Mouse (Mus musculus): ENCODE results near the gene Mecom. TPM values are rescaled to one million over a fixed set of nuclear protein-coding genes. Genes with fewer than 3 reads are reported as not detected.

The Mecom gene
- polyA plus RNA-seq, 1 experiment: 0.02 TPM

DNA sequence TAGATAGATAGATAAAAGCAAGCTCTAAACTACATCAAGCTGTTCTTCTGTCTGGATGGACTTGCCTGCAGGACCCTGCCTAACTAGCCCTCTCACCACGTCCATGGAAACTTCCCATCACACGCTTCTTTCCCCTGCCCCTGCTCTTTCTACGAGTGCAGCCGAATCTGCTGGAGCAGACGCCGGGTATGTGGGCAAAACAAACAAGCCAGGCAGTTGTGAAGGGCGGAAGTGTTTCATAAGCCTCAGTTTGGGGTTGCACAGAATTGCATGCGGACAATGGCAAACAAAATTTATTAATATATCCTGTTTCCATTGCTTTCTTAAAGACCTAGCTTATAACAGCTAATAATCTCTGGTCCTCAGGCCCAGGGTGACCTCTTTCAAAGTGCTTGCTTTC, 91.9 kb downstream of the Mecom start:
- no peaks in the 10 kb centered on the region for H3K36me3 ChIP-seq (ENCODE audit: control insufficient read depth)
- no peak for TF ChIP-seq TAL1 (IDR thresholded peaks at IDR 0.05; ENCODE audit: low read length)
- TF ChIP-seq GATA1 (IDR thresholded peaks at IDR 0.05; ENCODE audit: low read length): no peak
- no peaks in the 10 kb centered on the region for H3K4me1 ChIP-seq (ENCODE audit: control insufficient read depth)
- no peak overlapping the region for H3K4me3 ChIP-seq (replicated peaks)
- H3K27me3 ChIP-seq (ENCODE audit: control insufficient read depth): no peaks in the 10 kb centered on the region
- H3K9me3 ChIP-seq (ENCODE audit: control insufficient read depth, low read length): no peaks in the 10 kb centered on the region

DNA sequence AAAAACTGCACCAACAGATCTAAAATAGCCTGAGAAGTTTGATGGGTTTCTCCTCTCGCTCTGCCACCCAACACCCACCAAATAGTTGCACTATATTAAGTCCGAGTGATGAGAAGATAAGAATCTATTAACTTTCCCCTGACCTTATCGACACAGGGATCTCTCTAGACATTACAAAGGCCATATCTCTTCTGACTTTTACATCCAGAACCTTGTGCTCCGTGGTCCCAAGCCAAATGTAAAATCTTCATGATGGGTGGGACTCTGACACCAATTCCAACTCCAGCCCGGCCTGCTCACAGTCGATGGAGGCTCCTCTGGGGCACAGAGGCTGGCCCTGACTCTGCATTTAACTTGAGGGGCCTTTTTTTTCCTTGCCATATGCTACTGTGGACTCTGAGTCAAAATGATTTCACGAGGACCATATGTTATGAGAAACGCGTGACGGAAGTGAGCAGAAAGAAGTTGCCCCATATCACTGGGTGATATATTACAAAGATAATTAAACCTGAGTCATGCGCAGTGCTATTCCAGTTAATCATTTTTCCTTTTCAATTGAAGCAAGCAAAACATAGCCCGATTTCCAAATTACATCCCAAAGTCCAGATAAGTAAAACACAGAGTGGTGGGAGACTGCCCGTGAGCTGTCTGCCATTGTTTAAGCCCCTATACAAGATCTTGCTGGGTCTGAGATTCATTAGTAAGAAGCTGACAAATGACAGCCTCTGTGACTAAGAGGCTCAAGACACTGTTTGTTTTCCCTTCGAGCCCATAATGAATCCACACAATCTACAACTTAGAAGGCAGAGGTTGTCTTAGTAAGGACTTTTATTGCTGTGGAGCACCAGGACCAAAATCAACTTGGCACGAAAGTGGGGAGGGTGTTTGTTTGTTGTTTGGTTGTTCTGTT, 94.0 kb downstream of the Mecom start:
- H3K9me3 ChIP-seq (ENCODE audit: control insufficient read depth, low read length): no peaks in the 10 kb centered on the region
- no peak overlapping the region for H3K4me3 ChIP-seq (replicated peaks)
- no peaks in the 10 kb centered on the region for H3K27me3 ChIP-seq (ENCODE audit: control insufficient read depth)
- H3K4me1 ChIP-seq (ENCODE audit: control insufficient read depth): no peaks in the 10 kb centered on the region
- no peak for TF ChIP-seq GATA1 (IDR thresholded peaks at IDR 0.05; ENCODE audit: low read length)
- no peak for TF ChIP-seq TAL1 (IDR thresholded peaks at IDR 0.05; ENCODE audit: low read length)
- no peaks in the 10 kb centered on the region for H3K36me3 ChIP-seq (ENCODE audit: control insufficient read depth)

DNA sequence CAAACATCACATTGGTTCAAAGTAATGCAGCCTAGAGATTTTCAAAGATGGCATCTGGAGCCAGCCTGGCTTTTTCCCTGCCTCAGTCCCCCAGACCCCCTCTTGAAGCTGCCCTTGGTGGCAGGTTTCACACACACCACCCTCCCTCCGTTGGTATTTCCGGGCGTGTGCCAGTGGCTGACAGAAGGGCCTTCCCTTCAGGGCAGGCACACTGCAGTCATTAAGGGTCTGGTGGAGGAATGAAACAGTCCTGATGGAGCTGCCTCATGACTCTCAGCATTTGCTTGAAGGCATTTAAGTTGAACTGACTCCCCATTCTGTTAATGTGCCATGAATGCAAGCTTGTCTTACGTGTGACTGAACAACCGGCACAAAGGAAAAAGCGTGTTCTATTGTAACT, 94.8 kb downstream of the Mecom start:
- no peaks in the 10 kb centered on the region for H3K27me3 ChIP-seq (ENCODE audit: control insufficient read depth)
- TF ChIP-seq GATA1 (IDR thresholded peaks at IDR 0.05; ENCODE audit: low read length): no peak
- TF ChIP-seq TAL1 (IDR thresholded peaks at IDR 0.05; ENCODE audit: low read length): no peak
- no peak overlapping the region for H3K4me3 ChIP-seq (replicated peaks)
- H3K4me1 ChIP-seq (ENCODE audit: control insufficient read depth): no peaks in the 10 kb centered on the region
- no peaks in the 10 kb centered on the region for H3K36me3 ChIP-seq (ENCODE audit: control insufficient read depth)
- no peaks in the 10 kb centered on the region for H3K9me3 ChIP-seq (ENCODE audit: control insufficient read depth, low read length)

DNA sequence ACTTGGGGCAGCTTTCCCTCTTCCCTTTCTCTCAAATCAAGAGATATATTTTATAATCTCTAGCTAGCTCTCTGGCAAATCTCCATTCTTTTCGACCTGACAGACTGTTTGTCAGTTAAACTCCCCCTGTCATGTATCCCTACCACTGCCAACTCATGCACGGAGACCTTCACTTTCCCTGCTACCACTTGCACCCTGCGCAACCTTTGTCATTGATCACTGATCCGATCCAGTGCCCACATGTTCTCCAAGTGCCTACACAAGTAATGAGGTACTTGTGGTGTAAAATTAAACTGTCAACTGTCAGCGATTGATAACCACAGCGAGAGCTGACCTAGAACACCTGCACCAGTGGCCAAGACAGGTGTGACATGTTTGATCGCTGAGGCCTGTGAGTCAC, 95.3 kb downstream of the Mecom start:
- H3K4me1 ChIP-seq (ENCODE audit: control insufficient read depth): no peaks in the 10 kb centered on the region
- H3K36me3 ChIP-seq (ENCODE audit: control insufficient read depth): no peaks in the 10 kb centered on the region
- no peaks in the 10 kb centered on the region for H3K9me3 ChIP-seq (ENCODE audit: control insufficient read depth, low read length)
- H3K27me3 ChIP-seq (ENCODE audit: control insufficient read depth): no peaks in the 10 kb centered on the region
- no peak overlapping the region for H3K4me3 ChIP-seq (replicated peaks)
- TF ChIP-seq GATA1 (IDR thresholded peaks at IDR 0.05; ENCODE audit: low read length) (no peak), TAL1 (IDR thresholded peaks at IDR 0.05; ENCODE audit: low read length) (no peak)

DNA sequence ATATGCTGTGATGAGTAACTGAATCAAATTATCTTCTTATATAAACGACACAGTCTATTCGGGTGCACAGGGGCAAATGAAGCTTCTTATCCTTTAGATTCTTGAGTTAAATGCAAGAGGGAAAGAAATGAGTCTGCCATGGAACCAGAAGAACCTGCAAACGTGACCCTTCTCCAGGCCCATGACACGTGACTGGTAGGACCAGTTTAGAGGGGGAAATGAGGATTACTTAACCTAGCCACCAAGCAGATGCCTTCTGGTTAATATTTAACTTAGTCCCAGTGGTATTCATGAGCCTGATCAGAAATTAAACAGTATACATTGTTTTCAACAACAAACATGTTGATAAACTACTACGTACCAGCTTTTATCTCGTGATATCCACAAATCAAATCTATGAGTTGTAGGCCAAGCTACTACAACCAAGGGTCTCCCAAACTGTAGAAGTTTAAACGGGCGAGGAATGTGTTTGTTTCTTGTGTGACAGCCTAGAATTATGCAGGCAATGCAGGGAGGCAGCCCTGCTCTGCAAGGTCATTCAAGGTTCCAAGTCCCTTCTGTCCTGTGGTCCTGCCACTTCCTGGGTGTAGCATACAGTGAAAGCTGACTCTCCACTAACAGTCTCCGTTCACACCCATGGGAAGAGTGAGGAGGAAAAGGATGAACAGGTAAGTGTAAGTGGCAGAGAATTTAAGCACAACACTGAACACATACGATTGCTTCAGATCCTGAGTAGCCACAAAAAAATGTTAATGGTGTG, 97.4 kb downstream of the Mecom start:
- H3K36me3 ChIP-seq (ENCODE audit: control insufficient read depth): no peaks in the 10 kb centered on the region
- TF ChIP-seq TAL1 (IDR thresholded peaks at IDR 0.05; ENCODE audit: low read length) (no peak), GATA1 (IDR thresholded peaks at IDR 0.05; ENCODE audit: low read length) (no peak)

DNA sequence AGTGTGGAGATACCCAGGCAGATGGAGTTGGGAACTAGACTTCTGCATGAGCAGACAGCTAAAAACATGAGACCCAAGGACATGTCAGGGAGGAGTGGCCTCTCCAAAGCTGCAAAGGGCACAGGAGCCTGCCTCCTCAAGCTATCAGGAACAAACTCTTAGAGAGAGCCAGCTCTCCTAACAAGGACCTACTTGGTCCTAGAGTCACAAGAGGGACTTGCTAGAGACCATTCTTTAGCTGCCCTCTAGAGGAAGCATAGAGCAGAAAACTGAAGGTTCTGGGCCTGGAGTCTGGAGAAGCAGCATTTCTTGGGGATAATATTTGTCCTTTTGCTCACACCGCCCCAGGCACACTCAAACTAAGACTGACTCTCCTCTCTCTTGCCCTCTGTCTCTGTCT, 99.2 kb downstream of the Mecom start:
- Histone ChIP-seq H3K4me3 (replicated peaks) (no peak overlapping the region), H3K9me3 (ENCODE audit: control insufficient read depth, low read length) (no peaks in the 10 kb centered on the region), H3K27me3 (ENCODE audit: control insufficient read depth) (no peaks in the 10 kb centered on the region), H3K36me3 (ENCODE audit: control insufficient read depth) (no peaks in the 10 kb centered on the region), H3K4me1 (ENCODE audit: control insufficient read depth) (no peaks in the 10 kb centered on the region)
- no peak for TF ChIP-seq TAL1 (IDR thresholded peaks at IDR 0.05; ENCODE audit: low read length)
- no peak for TF ChIP-seq GATA1 (IDR thresholded peaks at IDR 0.05; ENCODE audit: low read length)

More for the DNA sequence above, 97.4 kb downstream of the Mecom start:
- Histone ChIP-seq H3K27me3 (ENCODE audit: control insufficient read depth) (no peaks in the 10 kb centered on the region), H3K9me3 (ENCODE audit: control insufficient read depth, low read length) (no peaks in the 10 kb centered on the region), H3K4me1 (ENCODE audit: control insufficient read depth) (no peaks in the 10 kb centered on the region), H3K4me3 (replicated peaks) (no peak overlapping the region)

DNA sequence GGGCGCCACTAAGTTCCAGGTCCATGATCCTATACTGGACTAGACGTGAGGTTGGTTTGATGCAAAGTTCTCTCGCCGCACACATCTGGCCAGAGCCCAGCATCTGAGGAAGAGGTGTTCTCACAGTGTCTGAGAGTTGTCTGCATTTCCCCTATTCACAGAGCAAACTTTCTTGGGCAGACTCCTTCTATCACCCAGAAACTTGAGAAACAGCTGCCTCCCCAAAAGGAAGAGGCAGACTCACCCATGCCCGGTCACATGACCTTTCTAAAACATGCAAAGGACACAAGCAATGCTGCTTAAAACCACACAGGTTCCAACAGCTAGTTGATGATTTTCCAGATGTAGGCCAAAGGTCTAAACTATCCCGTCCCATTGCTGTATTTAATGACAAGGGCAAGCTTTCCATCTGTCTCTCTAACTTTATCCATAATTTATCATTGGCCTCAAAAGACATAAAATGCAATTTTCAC, 101.8 kb downstream of the Mecom start:
- TF ChIP-seq TAL1 (IDR thresholded peaks at IDR 0.05; ENCODE audit: low read length): no peak
- no peak for TF ChIP-seq GATA1 (IDR thresholded peaks at IDR 0.05; ENCODE audit: low read length)
- no peaks in the 10 kb centered on the region for H3K36me3 ChIP-seq (ENCODE audit: control insufficient read depth)
- H3K9me3 ChIP-seq (ENCODE audit: control insufficient read depth, low read length): no peaks in the 10 kb centered on the region
- H3K4me1 ChIP-seq (ENCODE audit: control insufficient read depth): no peaks in the 10 kb centered on the region
- no peaks in the 10 kb centered on the region for H3K27me3 ChIP-seq (ENCODE audit: control insufficient read depth)
- H3K4me3 ChIP-seq (replicated peaks): no peak overlapping the region

DNA sequence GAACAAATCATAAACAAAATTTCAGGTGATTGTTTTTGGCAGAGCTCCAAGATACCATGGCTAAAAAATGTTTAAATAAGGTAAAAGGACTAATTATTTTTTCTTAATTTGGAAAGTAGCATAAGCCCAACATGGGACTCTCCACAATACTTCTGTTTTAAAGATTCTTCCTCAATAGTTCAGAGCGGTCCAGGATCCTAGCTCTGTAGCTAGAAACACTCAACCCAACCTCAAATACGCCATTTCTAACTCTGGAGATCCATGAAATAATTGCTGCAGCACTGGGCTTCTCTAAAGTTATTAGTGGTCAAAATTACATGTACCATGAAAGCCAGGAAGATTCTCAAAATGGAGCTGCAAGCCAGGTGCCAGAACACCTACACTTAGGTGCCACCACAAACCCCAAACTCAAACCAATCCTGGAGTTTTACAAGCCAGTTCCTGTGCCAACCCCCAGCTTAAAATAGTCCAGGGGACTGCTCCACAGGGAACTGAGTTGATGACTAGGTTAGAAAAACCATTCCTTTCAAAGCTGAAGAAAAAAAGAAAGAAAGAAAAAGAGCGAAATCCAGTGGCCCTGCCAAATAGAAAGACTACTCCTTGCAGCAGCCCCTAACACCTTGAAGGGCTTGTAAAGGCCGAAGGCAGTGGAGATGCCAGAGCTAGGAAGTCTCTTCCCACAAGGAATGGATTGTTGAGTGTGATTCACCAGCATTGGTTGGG, 102.4 kb downstream of the Mecom start:
- H3K4me1 ChIP-seq (ENCODE audit: control insufficient read depth): no peaks in the 10 kb centered on the region
- H3K4me3 ChIP-seq (replicated peaks): no peak overlapping the region
- H3K27me3 ChIP-seq (ENCODE audit: control insufficient read depth): no peaks in the 10 kb centered on the region
- H3K9me3 ChIP-seq (ENCODE audit: control insufficient read depth, low read length): no peaks in the 10 kb centered on the region
- H3K36me3 ChIP-seq (ENCODE audit: control insufficient read depth): no peaks in the 10 kb centered on the region
- TF ChIP-seq TAL1 (IDR thresholded peaks at IDR 0.05; ENCODE audit: low read length): no peak
- no peak for TF ChIP-seq GATA1 (IDR thresholded peaks at IDR 0.05; ENCODE audit: low read length)
